Mouse (Mus musculus) olfactory bulb, adult 2 months (tissue): ENCODE results near the gene Fam208a.

Experiments used
- CTCF ChIP-seq: fragments of 200-500 bp; IDR thresholded peaks from 2 replicates; pipeline ENCODE4 v1.5.1; 2012; ENCODE audit warnings: low read depth, mild to moderate bottlenecking, low read length, moderate library complexity; ENCODE audit not compliant: insufficient read depth
- POLR2A ChIP-seq: fragments of 200-500 bp; IDR thresholded peaks from 2 replicates; pipeline ENCODE4 v1.6.1; 2012; ENCODE audit warnings: mild to moderate bottlenecking, low read depth, low read length, moderate library complexity; ENCODE audit not compliant: insufficient read depth

DNA sequence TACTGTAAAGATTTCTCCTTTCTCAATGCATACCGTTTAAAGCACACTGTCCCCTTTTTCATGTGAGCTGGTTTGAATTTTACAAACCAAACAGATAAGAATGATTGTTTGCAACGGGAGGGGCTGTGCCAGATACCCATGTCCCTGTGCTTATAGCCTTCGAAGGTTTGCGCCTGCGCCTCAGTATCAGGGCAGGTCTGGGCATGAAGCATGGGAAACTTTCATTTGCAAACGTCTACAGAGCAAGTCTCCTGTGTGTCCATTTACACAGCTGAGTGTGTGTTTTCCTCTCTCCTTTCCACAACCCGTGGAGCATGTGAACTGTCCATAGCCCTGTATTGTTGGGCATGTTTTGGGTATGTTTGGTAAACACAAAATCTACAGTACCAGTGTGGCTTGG is 32.2 kb upstream of the Fam208a start:
- TF ChIP-seq CTCF (no peak), POLR2A (no peak)
